Mouse (Mus musculus) cerebellum, postnatal 14 days (tissue): ENCODE measurements around the gene Psors1c2.

Experiments
- DNase-seq, 2 experiments: peaks; one replicate each; pipeline ENCODE4 v3.0.0; 2021; ENCODE audit warnings: mixed read lengths in 2 of 2

The Psors1c2 gene

DNA sequence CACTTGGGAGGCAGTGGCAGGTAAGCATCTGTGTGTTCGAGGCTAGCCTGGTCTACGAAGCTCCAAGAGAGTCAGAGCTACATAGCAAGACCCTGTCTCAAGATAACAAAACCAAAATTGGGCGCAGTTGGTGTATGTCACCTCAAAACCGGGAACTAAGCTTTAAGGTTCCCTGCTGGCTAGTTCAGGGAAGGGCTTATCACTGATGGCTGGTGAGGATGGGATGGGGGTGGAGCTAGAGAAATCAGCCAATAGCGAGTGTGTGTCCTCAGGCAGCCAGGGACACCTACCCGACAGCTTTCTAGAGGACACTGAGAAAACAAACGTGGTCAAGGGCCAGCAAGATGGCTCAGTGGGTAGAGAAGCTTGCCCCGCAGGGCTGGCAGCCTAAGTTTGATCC is 25.2 kb downstream of the Psors1c2 start:
- DNase-seq: no peak

DNA sequence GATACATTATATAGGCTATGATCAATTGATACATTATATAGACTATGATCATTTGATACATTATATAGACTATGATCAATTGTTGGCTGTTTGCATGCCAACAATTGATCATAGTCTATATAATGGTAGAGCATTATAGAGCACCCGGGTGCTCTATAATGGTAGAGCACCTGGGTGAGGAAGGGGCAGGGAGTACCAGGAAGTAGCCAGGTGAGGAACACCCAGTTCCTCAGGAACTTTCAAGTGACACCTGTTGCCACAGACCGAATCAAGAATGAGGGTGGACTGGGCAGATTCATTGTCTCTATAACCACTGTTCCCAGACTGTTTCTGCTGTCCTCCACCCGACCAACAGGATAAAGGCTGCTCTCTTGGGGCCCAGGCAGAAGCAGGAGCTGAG is 34.1 kb downstream of the Psors1c2 start, which contains the start of gene 2300002M23Rik:
Gene 2300002M23Rik (plus strand): TSS at position 301 of the 400 bp plus-strand sequence.
- no peak for DNase-seq

DNA sequence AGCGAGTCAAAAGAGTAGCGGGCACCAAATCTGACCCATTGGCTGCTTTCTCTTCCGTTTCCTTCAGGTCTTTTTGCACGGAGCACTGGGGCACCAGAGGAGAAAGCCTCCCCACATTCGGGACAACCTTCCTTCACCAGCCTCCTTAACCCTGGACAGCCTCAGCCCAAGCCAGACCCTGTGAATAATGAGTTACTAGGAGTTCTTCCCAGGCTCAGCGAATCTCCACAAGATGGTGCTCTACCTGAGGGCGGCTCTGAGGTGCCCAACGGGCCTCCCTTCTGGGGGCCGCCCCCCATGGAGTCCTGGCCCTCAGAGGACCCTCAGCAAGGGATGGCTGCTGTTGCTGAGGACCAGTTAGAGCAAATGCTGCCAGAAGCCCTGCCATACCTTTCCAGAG is 34.8 kb downstream of the Psors1c2 start:
- DNase-seq: no peak

DNA sequence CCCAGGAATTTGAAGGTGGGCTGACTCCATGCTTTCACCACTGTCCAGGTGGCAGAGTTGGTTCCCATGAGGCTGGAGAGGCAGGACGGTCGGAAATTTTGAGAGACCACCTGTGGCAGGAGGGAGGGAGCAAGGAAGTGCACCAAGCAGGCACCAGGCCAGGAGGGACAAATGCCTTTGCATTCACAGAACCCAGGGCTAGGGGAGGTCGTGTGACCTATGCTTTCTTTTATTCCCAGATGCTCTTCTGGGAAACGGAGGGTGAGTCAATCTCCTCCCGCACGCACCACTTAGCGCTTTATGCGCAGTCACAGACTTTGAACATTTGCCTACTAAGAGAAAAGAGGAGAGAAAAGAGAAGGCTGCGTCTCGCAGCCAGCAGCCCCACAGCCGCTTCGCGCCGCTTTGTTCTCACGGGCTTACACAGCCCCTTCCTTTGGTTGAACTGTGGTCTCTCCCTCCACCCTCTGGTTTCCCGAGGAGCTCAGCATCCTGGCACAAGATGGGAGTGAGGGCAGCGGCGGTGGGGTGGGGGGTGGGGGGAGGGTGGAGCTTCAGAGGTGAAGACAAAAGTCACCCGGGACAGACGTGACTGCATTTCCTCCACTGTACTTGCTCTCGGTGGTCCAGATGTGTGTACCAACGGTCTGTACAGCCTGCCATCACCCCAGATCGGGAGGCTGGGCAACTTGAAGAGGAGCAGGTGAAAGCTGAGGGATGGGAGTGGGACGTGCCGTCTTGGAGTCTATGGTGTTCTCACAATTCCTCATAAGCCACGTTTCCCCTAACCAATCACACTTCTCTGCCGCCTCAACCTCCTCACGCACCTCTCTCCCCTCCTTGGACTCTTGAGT is 36.3 kb downstream of the Psors1c2 start:
- DNase-seq: no peak

DNA sequence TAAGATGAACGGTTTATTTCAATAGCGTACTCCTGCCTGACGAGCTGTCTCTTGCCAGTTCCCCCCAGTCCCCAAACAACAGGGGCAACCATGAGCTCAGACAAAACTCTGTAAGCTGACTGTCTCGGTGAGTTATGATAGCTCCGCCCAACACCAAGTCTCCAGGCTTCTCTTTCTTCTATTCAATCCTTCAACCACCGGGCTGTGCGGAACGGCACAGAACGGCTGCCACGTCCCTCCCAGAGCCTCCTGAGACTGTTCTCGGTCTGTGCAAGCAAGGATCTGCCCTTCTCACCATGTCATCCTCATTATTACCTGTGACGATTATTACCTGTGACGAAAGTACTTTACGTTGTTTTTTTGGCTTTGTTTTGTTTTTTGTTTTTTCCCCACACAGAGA is 37.8 kb downstream of the Psors1c2 start:
- DNase-seq: no peak

DNA sequence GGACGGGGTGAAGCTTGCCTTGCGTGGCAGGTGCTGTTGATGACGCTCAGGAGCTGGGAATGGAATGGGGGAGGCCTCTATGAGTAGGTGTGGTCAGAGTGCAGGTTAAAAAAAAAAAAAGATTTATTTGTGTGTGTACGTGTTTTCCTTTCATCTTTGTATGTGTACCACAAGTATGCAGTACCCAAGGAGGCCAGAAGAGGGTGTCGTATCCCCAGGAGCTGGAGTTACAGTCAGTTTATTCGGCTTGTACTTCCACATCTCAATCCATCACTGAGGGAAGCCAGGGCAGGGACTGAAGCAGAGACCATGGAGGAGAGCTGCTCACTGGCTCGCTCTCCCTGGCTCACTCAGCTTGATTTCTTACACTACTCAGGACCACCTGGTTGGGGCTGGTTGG is 38.5 kb downstream of the Psors1c2 start:
- DNase-seq: no peak

DNA sequence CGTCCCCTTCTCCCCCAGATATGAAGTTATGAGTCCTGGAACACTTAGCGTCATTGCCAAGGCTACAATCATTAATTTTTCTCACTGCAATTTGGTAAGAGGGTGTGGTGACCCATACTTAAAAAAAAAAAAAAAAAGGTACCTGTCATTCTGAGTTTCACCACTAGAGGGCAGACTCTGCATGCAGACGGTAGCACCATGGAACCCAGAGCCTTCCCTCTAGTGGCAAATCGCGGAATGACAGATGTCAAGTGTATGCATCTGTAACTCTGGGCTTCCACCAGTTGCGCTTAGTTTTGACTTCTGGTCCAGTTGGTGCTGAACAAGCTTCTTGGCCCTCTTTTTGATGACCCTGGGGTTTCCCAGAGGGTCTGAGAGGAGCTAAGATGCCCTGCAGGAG is 45.2 kb downstream of the Psors1c2 start:
- DNase-seq: peak; percentile 84 to 92

DNA sequence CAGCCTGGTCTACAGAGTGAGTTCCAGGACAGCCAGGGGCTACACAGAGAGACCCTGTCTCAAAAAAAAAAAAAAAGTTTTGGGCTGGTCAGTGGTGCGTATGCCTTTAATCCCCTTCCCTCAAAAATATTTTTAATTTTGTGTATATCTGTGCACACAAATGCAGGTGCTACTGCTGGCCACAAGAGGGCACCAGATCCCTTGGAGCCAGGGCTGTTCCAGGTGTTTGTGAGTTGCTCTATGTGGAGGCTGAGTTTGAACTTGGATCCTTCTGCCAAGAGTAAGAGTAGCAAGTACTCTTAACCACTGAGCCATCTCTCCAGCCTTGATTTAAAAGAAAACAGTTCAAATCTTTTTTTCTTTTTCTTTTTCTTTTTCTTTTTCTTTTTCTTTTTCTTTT is 49.9 kb downstream of the Psors1c2 start:
- DNase-seq: peak in 1 of 2 experiments; percentile 27
